Comparison of ENCODE assay signal across 10 mouse cellular contexts in genomic region chr10:5846939-5847338, GRCm38 (mm10). TPM values are rescaled to one million over a fixed set of nuclear protein-coding genes. Genes with fewer than 3 reads are reported as not detected.
DNase-seq lines count a peak whose midpoint lies in the region; ATAC-seq and TF ChIP-seq lines count a peak whose summit lies in the region.
"Had no signal": no experiment of that assay in that cellular context is flagged by ENCODE, and none has a peak within 500 bp of the region (broad histone marks: within the 10 kb centered on the region; RNA-seq: fewer than 3 reads in every experiment).

No protein-coding gene starts in this region.

- no peaks in the 10 kb centered on the region for H3K4me1 ChIP-seq in embryonic facial prominence, embryonic 11.5 days (ENCODE audit: control insufficient read depth, insufficient read depth, low read length)
- no peaks in the 10 kb centered on the region for H3K4me1 ChIP-seq in embryonic facial prominence, embryonic 10.5 days
- H3K4me1 ChIP-seq in limb, embryonic 14.5 days (ENCODE audit: control insufficient read depth, insufficient read depth, low read length), result no peaks in the 10 kb centered on the region
- no peaks in the 10 kb centered on the region for H3K4me1 ChIP-seq in limb, embryonic 10.5 days
- H3K4me1 ChIP-seq: liver, embryonic 15.5 days had no signal

- 37% methylated on average over 2 of the region's 2 CpGs for WGBS in embryonic facial prominence, embryonic 11.5 days
- 46% methylated on average over 2 of the region's 2 CpGs for WGBS in embryonic facial prominence, embryonic 10.5 days
- WGBS in limb, embryonic 14.5 days, result 28% methylated on average over 2 of the region's 2 CpGs
- WGBS in limb, embryonic 10.5 days, result 56% methylated on average over 2 of the region's 2 CpGs

- no peak overlapping the region for H3K4me2 ChIP-seq in embryonic facial prominence, embryonic 11.5 days (ENCODE audit: low read depth, low read length)
- H3K4me2 ChIP-seq in limb, embryonic 14.5 days (replicated peaks; ENCODE audit: low read depth, low read length, severe bottlenecking), result no peak overlapping the region
- H3K4me2 ChIP-seq: liver, embryonic 15.5 days had no signal

- H3K27me3 ChIP-seq in embryonic facial prominence, embryonic 11.5 days (ENCODE audit: control insufficient read depth, insufficient read depth, low read length), result no peaks in the 10 kb centered on the region
- no peaks in the 10 kb centered on the region for H3K27me3 ChIP-seq in embryonic facial prominence, embryonic 10.5 days (replicated peaks; ENCODE audit: low read depth, poor library complexity, severe bottlenecking)
- H3K27me3 ChIP-seq in limb, embryonic 14.5 days (ENCODE audit: control insufficient read depth, insufficient read depth, low read length), result no peaks in the 10 kb centered on the region
- no peaks in the 10 kb centered on the region for H3K27me3 ChIP-seq in limb, embryonic 10.5 days (ENCODE audit: low read depth, poor library complexity, severe bottlenecking)
- H3K27me3 ChIP-seq: liver, embryonic 15.5 days had no signal

- no peaks in the 10 kb centered on the region for H3K36me3 ChIP-seq in embryonic facial prominence, embryonic 11.5 days (replicated peaks; ENCODE audit: control insufficient read depth, insufficient read depth, low read depth, low read length)
- H3K36me3 ChIP-seq in embryonic facial prominence, embryonic 10.5 days (replicated peaks), result no peaks in the 10 kb centered on the region
- no peaks in the 10 kb centered on the region for H3K36me3 ChIP-seq in limb, embryonic 14.5 days (ENCODE audit: control insufficient read depth, insufficient read depth, low read length)
- H3K36me3 ChIP-seq in limb, embryonic 10.5 days, result no peaks in the 10 kb centered on the region
- H3K36me3 ChIP-seq: liver, embryonic 15.5 days had no signal

- H3K9me3 ChIP-seq in embryonic facial prominence, embryonic 11.5 days (replicated peaks; ENCODE audit: control insufficient read depth, low read length), result no peaks in the 10 kb centered on the region
- H3K9me3 ChIP-seq in embryonic facial prominence, embryonic 10.5 days, result no peaks in the 10 kb centered on the region
- no peaks in the 10 kb centered on the region for H3K9me3 ChIP-seq in limb, embryonic 14.5 days (ENCODE audit: control insufficient read depth, low read length)
- no peaks in the 10 kb centered on the region for H3K9me3 ChIP-seq in limb, embryonic 10.5 days (replicated peaks)
- H3K9me3 ChIP-seq: liver, embryonic 15.5 days had no signal

- ATAC-seq in embryonic facial prominence, embryonic 11.5 days (replicated peaks; ENCODE audit: insufficient number of reproducible peaks, low FRiP score, low TSS enrichment, low read depth), result no peak
- ATAC-seq in limb, embryonic 14.5 days (ENCODE audit: low FRiP score, low read depth), result no peak
- ATAC-seq in megakaryocyte progenitor cell, adult 5-6 weeks (replicated peaks; ENCODE audit: poor library complexity), result peak; percentile 72
- no peak for ATAC-seq in activated CD4-positive, CD25-positive, alpha-beta regulatory T cell, adult 4 months

- no peak overlapping the region for H3K9ac ChIP-seq in embryonic facial prominence, embryonic 11.5 days (replicated peaks; ENCODE audit: low read length)
- H3K9ac ChIP-seq in limb, embryonic 14.5 days (ENCODE audit: low read depth, low read length, severe bottlenecking), result no peak overlapping the region
- H3K9ac ChIP-seq: liver, embryonic 15.5 days had no signal

- H3K4me3 ChIP-seq in embryonic facial prominence, embryonic 11.5 days (ENCODE audit: low read depth, low read length), result no peak overlapping the region
- no peak overlapping the region for H3K4me3 ChIP-seq in embryonic facial prominence, embryonic 10.5 days
- H3K4me3 ChIP-seq in limb, embryonic 14.5 days (replicated peaks; ENCODE audit: low read length), result no peak overlapping the region
- H3K4me3 ChIP-seq in limb, embryonic 10.5 days, result no peak overlapping the region
- H3K4me3 ChIP-seq: liver, embryonic 15.5 days had no signal

- peak; percentile 77 for DNase-seq in embryonic facial prominence, embryonic 11.5 days (ENCODE audit: low spot score)
- DNase-seq in embryonic facial prominence, embryonic 10.5 days (ENCODE audit: low spot score), result no peak
- DNase-seq in limb, embryonic 14.5 days (ENCODE audit: low spot score), result peak; percentile 74
- DNase-seq in limb, embryonic 10.5 days (ENCODE audit: low spot score), result no peak
- DNase-seq in Muller cell, postnatal 12 days (ENCODE audit: inconsistent ontology term), result peak; percentile 20
- no peak for DNase-seq in T-cell, adult 2 months (ENCODE audit: low spot score)
- DNase-seq: adrenal gland, adult 8-10 months had no signal

- no peak overlapping the region for H3K27ac ChIP-seq in embryonic facial prominence, embryonic 11.5 days (replicated peaks; ENCODE audit: low read depth, low read length)
- H3K27ac ChIP-seq in embryonic facial prominence, embryonic 10.5 days (replicated peaks), result no peak overlapping the region
- H3K27ac ChIP-seq in limb, embryonic 14.5 days (replicated peaks; ENCODE audit: low read depth, low read length), result no peak overlapping the region
- no peak overlapping the region for H3K27ac ChIP-seq in limb, embryonic 10.5 days
- H3K27ac ChIP-seq: liver, embryonic 15.5 days had no signal

- TF ChIP-seq POLR2A in limb, embryonic 14.5 days (IDR thresholded peaks at IDR 0.05; ENCODE audit: borderline replicate concordance, extremely low read depth, insufficient read depth, insufficient read length), result no peak

RNA-seq across cellular contexts. Expression of gene Mtrf1l, which starts 23.2 kb away (rescaled TPM):
- 13.4 and 15.7 TPM in 2 replicates for polyA plus RNA-seq in embryonic facial prominence, embryonic 11.5 days (2014; fragmentation: Nextera tagmentation; extraction: Ambion mirVana)
- 12.0 and 13.0 TPM in 2 replicates for polyA plus RNA-seq in embryonic facial prominence, embryonic 10.5 days (2016; fragmentation: Nextera tagmentation; extraction: Ambion mirVana)
- polyA plus RNA-seq in limb, embryonic 14.5 days (2012; rRNA removed), result 5.1 and 10.0 TPM in 2 replicates
- 17.3 and 17.7 TPM in 2 replicates for polyA plus RNA-seq in limb, embryonic 14.5 days (2014; fragmentation: Nextera tagmentation; extraction: Ambion mirVana)
- polyA plus RNA-seq in limb, embryonic 10.5 days (2016; fragmentation: Nextera tagmentation; extraction: Ambion mirVana), result 11.5 and 12.6 TPM in 2 replicates
- total RNA-seq in megakaryocyte progenitor cell, adult 5-6 weeks (2015), result 14.2 and 23.5 TPM in 2 replicates
- total RNA-seq in megakaryocyte progenitor cell, adult 5-6 weeks (2017), result 19.7 and 35.2 TPM in 2 replicates
- 1 to 10 TPM; 4.4 to 5.5 TPM for polyA plus RNA-seq in activated CD4-positive, CD25-positive, alpha-beta regulatory T cell, adult 4 months (2017; shearing (Covaris generic))

RNA-seq across cellular contexts. Expression of gene Fbxo5, which starts 41.5 kb away (rescaled TPM):
- polyA plus RNA-seq in embryonic facial prominence, embryonic 11.5 days (2014; fragmentation: Nextera tagmentation; extraction: Ambion mirVana), result 94.5 and 110 TPM in 2 replicates
- polyA plus RNA-seq in embryonic facial prominence, embryonic 10.5 days (2016; fragmentation: Nextera tagmentation; extraction: Ambion mirVana), result 107 and 110 TPM in 2 replicates
- 30.4 and 43.5 TPM in 2 replicates for polyA plus RNA-seq in limb, embryonic 14.5 days (2012; rRNA removed)
- polyA plus RNA-seq in limb, embryonic 14.5 days (2014; fragmentation: Nextera tagmentation; extraction: Ambion mirVana), result 52.7 and 58.3 TPM in 2 replicates
- polyA plus RNA-seq in limb, embryonic 10.5 days (2016; fragmentation: Nextera tagmentation; extraction: Ambion mirVana), result 106 and 125 TPM in 2 replicates
- 49.3 and 49.5 TPM in 2 replicates for total RNA-seq in megakaryocyte progenitor cell, adult 5-6 weeks (2015)
- total RNA-seq in megakaryocyte progenitor cell, adult 5-6 weeks (2017), result 38.9 and 53.2 TPM in 2 replicates
- 10 to 100 TPM; 32.7 to 37.9 TPM for polyA plus RNA-seq in activated CD4-positive, CD25-positive, alpha-beta regulatory T cell, adult 4 months (2017; shearing (Covaris generic))

Comparison
In these comparisons a context has a peak if more than half of its experiments do, and no peak if none do; other contexts are left out.
1. DNase-seq: peak in embryonic facial prominence, embryonic 11.5 days (single experiment), limb, embryonic 14.5 days (single experiment) and Muller cell, postnatal 12 days (single experiment); none in embryonic facial prominence, embryonic 10.5 days (single experiment), limb, embryonic 10.5 days (single experiment) and T-cell, adult 2 months (single experiment).